Mouse (Mus musculus) left cerebral cortex, postnatal 10 days (tissue): Measurements from ENCODE around the gene Vill. TPM values are rescaled to one million over a fixed set of nuclear protein-coding genes. Genes with fewer than 3 reads are reported as not detected.

ENCODE experiments used
- DNase-seq, 2 experiments: peaks; one replicate each; pipeline ENCODE4 v3.0.0; 2021 to 2022; ENCODE audit warnings: low spot score in 2 of 2, mixed read lengths in 1 of 2; ENCODE audit errors: extremely low spot score in 1 of 2
- intact Hi-C: fragments of 180-260 bp; cut with DNase I; formaldehyde crosslinking; loops from one replicate; pipeline ENCODE4 v1.15.1; 2025
- total RNA-seq, 2 experiments: library from RNA; stranded (reverse); gene quantifications; 2 replicates each; pipeline ENCODE4 v1.2.3; 2021

Vill gene
- 1 to 10 TPM; 4.9 TPM for total RNA-seq

- intact Hi-C loops: no loop called here
- no peak for DNase-seq
Measured at GRCm38 (mm10) chr9:119052154-119052944, at the start of gene Vill. Vill (plus strand) TSS chr9:119052778.

- intact Hi-C loops: no loop called here
- DNase-seq: no peak
Measured at GRCm38 (mm10) chr9:119003990-119004702, 48.4 kb upstream of the Vill start.

- DNase-seq: no peak
- intact Hi-C loops: no loop called here
Measured at GRCm38 (mm10) chr9:119004703-119005076, 47.9 kb upstream of the Vill start.

- no peak for DNase-seq
- intact Hi-C loops: no loop called here
Measured at GRCm38 (mm10) chr9:119005303-119006029, 47.1 kb upstream of the Vill start.

- intact Hi-C loops: no loop called here
- DNase-seq: no peak
Measured at GRCm38 (mm10) chr9:119007266-119007665, 45.3 kb upstream of the Vill start.

GRCm38 (mm10) chr9:119008871-119009270 is 43.7 kb upstream of the Vill start:
- intact Hi-C loops: no loop called here
- no peak for DNase-seq

- DNase-seq: no peak
- intact Hi-C loops: no loop called here
Measured at GRCm38 (mm10) chr9:119010156-119010710, 42.3 kb upstream of the Vill start.

- DNase-seq: no peak
- intact Hi-C loops: no loop called here
Measured at GRCm38 (mm10) chr9:119016785-119017507, 35.6 kb upstream of the Vill start.

GRCm38 (mm10) chr9:119021731-119022130 is 30.8 kb upstream of the Vill start:
- intact Hi-C loops: no loop called here
- no peak for DNase-seq

- intact Hi-C loops: no loop called here
- no peak for DNase-seq
Measured at GRCm38 (mm10) chr9:119025263-119025662, 27.3 kb upstream of the Vill start.

- intact Hi-C loops: no loop called here
- no peak for DNase-seq
Measured at GRCm38 (mm10) chr9:119025832-119026331, 26.7 kb upstream of the Vill start.

- intact Hi-C loops: no loop called here
- DNase-seq: no peak
Measured at GRCm38 (mm10) chr9:119027337-119027736, 25.2 kb upstream of the Vill start.

GRCm38 (mm10) chr9:119028226-119029195 is 24.1 kb upstream of the Vill start:
- no peak for DNase-seq
- intact Hi-C loops: no loop called here

GRCm38 (mm10) chr9:119029568-119029967 is 23.0 kb upstream of the Vill start:
- intact Hi-C loops: no loop called here
- peak; percentile 46 to 68 for DNase-seq

GRCm38 (mm10) chr9:119031038-119031437 is 21.5 kb upstream of the Vill start:
- no peak for DNase-seq
- intact Hi-C loops: loop anchor here (5.0 kb wide), 1 partner anchor 104 kb away; the partner anchor contains the start of gene Ctdspl

GRCm38 (mm10) chr9:119031772-119032171 is 20.8 kb upstream of the Vill start:
- DNase-seq: peak in 1 of 2 experiments; percentile 57
- intact Hi-C loops: loop anchor here (5.0 kb wide), 1 partner anchor 104 kb away; the partner anchor contains the start of gene Ctdspl

- intact Hi-C loops: loop anchor here (5.0 kb wide), 1 partner anchor 105 kb away; the partner anchor contains the start of gene Ctdspl
- no peak for DNase-seq
Measured at GRCm38 (mm10) chr9:119032538-119032937, 20.0 kb upstream of the Vill start.
